Mouse (Mus musculus) adrenal gland, adult 2 months (tissue): ENCODE data around the gene Nrsn2. TPM values are rescaled to one million over a fixed set of nuclear protein-coding genes. Genes with fewer than 3 reads are reported as not detected.
A peak's percentile ranks its signal among the peaks of the same experiment; 100 is the strongest.

Experiments
- DNase-seq: peaks from one replicate; pipeline ENCODE4 v3.0.0; 2021
- polyA plus RNA-seq: library from polyadenylated mRNA; depleted of rRNA; stranded (reverse); fragments of >200 nt; gene quantifications from 2 replicates; pipeline ENCODE4 v1.2.3, GENCODE M21; 2012
- total RNA-seq, 2 experiments: library from RNA; stranded (reverse); gene quantifications; 2 replicates each; pipeline ENCODE4 v1.2.3; 2021

Nrsn2 gene
- total and polyA plus RNA-seq, 3 experiments = 3.9 to 7.4 (median 5.0) TPM

- DNase-seq = peak; percentile 89
Measured at GRCm38 (mm10) chr2:152343329-152344213, 32.9 kb downstream of the Nrsn2 start, which contains the start of gene Trib3. Gene Trib3 (minus strand): TSS chr2:152344032.

- no peak for DNase-seq
Measured at GRCm38 (mm10) chr2:152339631-152340179, 36.7 kb downstream of the Nrsn2 start.

- no peak for DNase-seq
Measured at GRCm38 (mm10) chr2:152338319-152338718, 38.1 kb downstream of the Nrsn2 start.

GRCm38 (mm10) chr2:152337591-152338212 is 38.7 kb downstream of the Nrsn2 start:
- DNase-seq = no peak

- no peak for DNase-seq
Measured at GRCm38 (mm10) chr2:152336856-152337255, 39.6 kb downstream of the Nrsn2 start.

- no peak for DNase-seq
Measured at GRCm38 (mm10) chr2:152335289-152335820, 41.1 kb downstream of the Nrsn2 start.

GRCm38 (mm10) chr2:152333345-152334006 is 43.0 kb downstream of the Nrsn2 start:
- no peak for DNase-seq

- peak; percentile 96 for DNase-seq
Measured at GRCm38 (mm10) chr2:152332101-152332825, 44.2 kb downstream of the Nrsn2 start, which contains the start of gene Rbck1. Gene Rbck1 (minus strand): TSS chr2:152332653.

GRCm38 (mm10) chr2:152330858-152331423 is 45.5 kb downstream of the Nrsn2 start:
- peak; percentile 53 for DNase-seq

- no peak for DNase-seq
Measured at GRCm38 (mm10) chr2:152327980-152328379, 48.5 kb downstream of the Nrsn2 start.

GRCm38 (mm10) chr2:152326654-152327053 is 49.8 kb downstream of the Nrsn2 start:
- peak; percentile 75 for DNase-seq

- DNase-seq = no peak
Measured at GRCm38 (mm10) chr2:152326157-152326556, 50.3 kb downstream of the Nrsn2 start.

- DNase-seq = peak; percentile 67
Measured at GRCm38 (mm10) chr2:152324842-152325241, 51.6 kb downstream of the Nrsn2 start.

GRCm38 (mm10) chr2:152323971-152324370 is 52.5 kb downstream of the Nrsn2 start:
- DNase-seq = peak; percentile 78

GRCm38 (mm10) chr2:152322198-152322597 is 54.2 kb downstream of the Nrsn2 start:
- DNase-seq = no peak

GRCm38 (mm10) chr2:152321558-152321957 is 54.9 kb downstream of the Nrsn2 start:
- no peak for DNase-seq
